Mouse (Mus musculus) kidney, embryonic 15.5 days (tissue): ENCODE results near the gene Lefty2. TPM values are rescaled to one million over a fixed set of nuclear protein-coding genes. Genes with fewer than 3 reads are reported as not detected.

ENCODE experiments used
- ATAC-seq: fragments of 200-750 bp; cut with Nextera tagmentation; replicated peaks from 2 replicates; pipeline ENCODE4 v1.8.0; 2017; ENCODE audit warnings: moderate TSS enrichment; ENCODE audit not compliant: low FRiP score
- H3K27ac ChIP-seq: fragments of 300-500 bp; sonication (generic); 2 replicates; pipeline ENCODE4 v1.5.1; 2015; ENCODE audit warnings: mild to moderate bottlenecking, inconsistent platforms
- H3K27me3 ChIP-seq: fragments of 300-500 bp; sonication (generic); 2 replicates; pipeline ENCODE4 v1.6.1; 2015; ENCODE audit warnings: inconsistent platforms
- H3K36me3 ChIP-seq: fragments of 300-500 bp; sonication (generic); 2 replicates; pipeline ENCODE4 v1.6.1; 2015; ENCODE audit warnings: inconsistent platforms
- H3K4me1 ChIP-seq: fragments of 300-500 bp; sonication (generic); 2 replicates; pipeline ENCODE4 v1.6.1; 2015; ENCODE audit warnings: inconsistent platforms
- H3K4me2 ChIP-seq: fragments of 300-500 bp; sonication (generic); 2 replicates; pipeline ENCODE4 v1.6.1; 2015; ENCODE audit warnings: moderate library complexity, mild to moderate bottlenecking, inconsistent platforms
- H3K4me3 ChIP-seq: fragments of 300-500 bp; sonication (generic); replicated peaks from 2 replicates; pipeline ENCODE4 v1.5.1; 2015; ENCODE audit warnings: mild to moderate bottlenecking, inconsistent platforms
- H3K9ac ChIP-seq: fragments of 300-500 bp; sonication (generic); 2 replicates; pipeline ENCODE4 v1.6.1; 2015; ENCODE audit warnings: mild to moderate bottlenecking, inconsistent platforms
- H3K9me3 ChIP-seq: fragments of 300-500 bp; sonication (generic); replicated peaks from 2 replicates; pipeline ENCODE4 v1.6.1; 2016; ENCODE audit warnings: inconsistent platforms
- WGBS: fragments of 180-500 bp; shearing (Covaris S2); methylation state at CpG from one replicate; pipeline ENCODE4 v1.1.7; 2015; ENCODE audit warnings: mixed read lengths; 5-methylcytosine and 5-hydroxymethylcytosine counted together
- polyA plus RNA-seq: library from polyadenylated mRNA; unstranded; fragments of >200 nt; fragmentation: Nextera tagmentation; extraction: Ambion mirVana; gene quantifications from 2 replicates; pipeline ENCODE4 v1.2.1, GENCODE M21; 2015

The Lefty2 gene
- 0.12 TPM in 1 of 2 replicates, not detected in the other for polyA plus RNA-seq

DNA sequence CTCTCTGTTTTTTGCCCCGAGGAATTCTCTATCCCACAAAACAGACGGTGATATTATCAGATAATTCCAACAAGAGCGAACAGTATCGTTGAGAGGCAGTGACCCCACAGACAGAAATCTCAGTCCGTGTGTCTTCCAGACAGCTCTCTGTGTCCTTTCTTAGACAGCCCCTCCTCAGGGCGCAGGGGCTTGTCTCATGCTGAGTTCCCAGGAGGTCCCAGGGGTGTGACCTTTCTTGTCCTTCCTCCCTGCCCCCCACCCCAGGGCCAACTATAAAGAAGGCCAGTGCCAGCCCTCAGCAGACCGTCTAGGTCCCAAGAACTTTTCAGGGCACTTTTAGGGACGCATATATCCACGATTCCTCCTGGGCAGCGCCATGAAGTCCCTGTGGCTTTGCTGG lies at the start of gene Lefty2:
Lefty2 (plus strand) TSS at position 301 of the 400 bp plus-strand sequence.
- Histone ChIP-seq H3K9ac (no peak within 1 kb of the TSS), H3K36me3 (no peaks in the 10 kb centered on the region), H3K27ac (no peak within 1 kb of the TSS), H3K27me3 (peaks cover 38% of the 10 kb centered on the region), H3K4me3 (no peak within 1 kb of the TSS; the same call in 1 of the 2 replicates), H3K4me2 (no peak within 1 kb of the TSS), H3K9me3 (no peaks in the 10 kb centered on the region), H3K4me1 (peaks cover 21% of the 10 kb centered on the region)
- no peak for ATAC-seq
- WGBS: 67% methylated on average over 10 of the region's 10 CpGs

GRCm38 (mm10) chr1:180848114-180848510 lies 44.8 kb upstream of the Lefty2 start:
- ATAC-seq: peak; percentile 67
- peak overlapping the region; percentile 37 for H3K9ac ChIP-seq
- peak overlapping the region; percentile 36 for H3K4me3 ChIP-seq
- WGBS: 1% methylated on average over 9 of the region's 9 CpGs
- H3K27ac ChIP-seq: peak overlapping the region; percentile 94
- H3K36me3 ChIP-seq: no peaks in the 10 kb centered on the region
- no peaks in the 10 kb centered on the region for H3K9me3 ChIP-seq
- no peaks in the 10 kb centered on the region for H3K27me3 ChIP-seq
- H3K4me1 ChIP-seq: peaks cover 45% of the 10 kb centered on the region
- H3K4me2 ChIP-seq: peak overlapping the region; percentile 62

GRCm38 (mm10) chr1:180848511-180849241 lies 44.2 kb upstream of the Lefty2 start:
- H3K27ac ChIP-seq: peak overlapping the region; percentile 94
- H3K9ac ChIP-seq: peak overlapping the region; percentile 37; the same call in 1 of the 2 replicates
- no peaks in the 10 kb centered on the region for H3K9me3 ChIP-seq
- peaks cover 45% of the 10 kb centered on the region for H3K4me1 ChIP-seq
- 18% methylated on average over 11 of the region's 11 CpGs for WGBS
- no peak; the same call in 1 of the 2 replicates for ATAC-seq
- H3K4me3 ChIP-seq: peak overlapping the region; percentile 36
- no peaks in the 10 kb centered on the region for H3K36me3 ChIP-seq
- peak overlapping the region; percentile 62 for H3K4me2 ChIP-seq
- no peaks in the 10 kb centered on the region for H3K27me3 ChIP-seq

- ATAC-seq: no peak
- Histone ChIP-seq H3K9ac (peak overlapping the region; percentile 56), H3K4me2 (peak overlapping the region; percentile 70), H3K4me3 (peak overlapping the region; percentile 83), H3K27ac (peak overlapping the region; percentile 98), H3K9me3 (no peaks in the 10 kb centered on the region), H3K4me1 (peaks cover 45% of the 10 kb centered on the region), H3K27me3 (no peaks in the 10 kb centered on the region), H3K36me3 (no peaks in the 10 kb centered on the region)
- WGBS: 34% methylated on average over 11 of the region's 11 CpGs
Observed at GRCm38 (mm10) chr1:180849701-180850301, 43.1 kb upstream of the Lefty2 start.

DNA sequence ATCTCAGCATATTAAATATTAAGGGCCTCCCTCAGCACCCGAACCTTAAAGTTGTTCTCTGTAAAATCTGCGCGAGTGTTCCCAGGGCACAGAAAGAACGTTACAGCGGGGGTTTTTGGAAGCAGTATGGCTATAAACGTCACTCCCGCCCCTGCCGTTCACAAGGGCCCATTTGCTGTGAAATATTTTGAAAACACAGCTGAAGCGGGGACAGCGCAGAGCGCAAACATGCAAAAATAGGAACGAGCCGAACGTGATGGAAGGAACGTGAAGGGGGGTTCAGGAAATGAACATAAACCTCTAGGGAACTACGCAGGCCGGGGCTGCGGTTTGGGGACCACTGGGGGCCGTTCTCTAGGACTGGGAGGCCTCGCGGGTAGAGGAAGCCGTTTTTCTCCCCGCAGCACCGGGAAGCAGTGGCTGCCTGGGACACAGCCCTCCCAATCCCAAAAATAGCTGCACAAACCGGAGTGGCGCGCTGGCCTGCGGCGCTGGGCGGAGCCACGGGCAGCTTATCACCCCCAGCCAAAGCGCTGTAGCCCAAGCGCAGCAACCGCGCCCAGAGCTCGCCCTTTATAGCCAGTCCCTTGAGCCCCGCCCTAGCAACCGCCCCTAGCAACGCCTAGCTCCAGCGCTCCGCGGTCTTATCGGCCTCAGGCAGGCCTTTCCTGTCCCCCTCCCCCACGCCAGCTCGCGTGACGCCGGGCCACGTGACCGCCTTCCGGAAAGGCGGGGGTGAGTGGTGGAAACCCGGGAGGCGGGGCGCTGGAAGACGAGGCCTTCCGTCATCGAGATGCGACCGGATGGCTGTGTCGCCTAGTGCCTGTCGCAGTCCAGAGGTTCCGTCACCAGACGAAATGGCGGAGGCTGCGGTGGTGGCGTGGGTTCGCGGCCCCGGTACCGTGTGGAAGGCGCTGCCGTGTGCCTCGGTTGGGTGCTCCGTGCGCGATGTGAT lies 42.3 kb upstream of the Lefty2 start, which contains the start of gene Sde2:
Sde2 (plus strand) TSS at position 812 of the 955 bp plus-strand sequence.
- Histone ChIP-seq H3K27me3 (no peaks in the 10 kb centered on the region), H3K9me3 (no peaks in the 10 kb centered on the region), H3K36me3 (peaks cover 7% of the 10 kb centered on the region), H3K27ac (peak within 1 kb of the TSS; percentile 98), H3K9ac (peak within 1 kb of the TSS; percentile 73), H3K4me1 (peaks cover 45% of the 10 kb centered on the region), H3K4me3 (peak within 1 kb of the TSS; percentile 83), H3K4me2 (peak within 1 kb of the TSS; percentile 70)
- ATAC-seq: peak; percentile 98
- under 1% methylated on average over 77 of the region's 77 CpGs for WGBS

DNA sequence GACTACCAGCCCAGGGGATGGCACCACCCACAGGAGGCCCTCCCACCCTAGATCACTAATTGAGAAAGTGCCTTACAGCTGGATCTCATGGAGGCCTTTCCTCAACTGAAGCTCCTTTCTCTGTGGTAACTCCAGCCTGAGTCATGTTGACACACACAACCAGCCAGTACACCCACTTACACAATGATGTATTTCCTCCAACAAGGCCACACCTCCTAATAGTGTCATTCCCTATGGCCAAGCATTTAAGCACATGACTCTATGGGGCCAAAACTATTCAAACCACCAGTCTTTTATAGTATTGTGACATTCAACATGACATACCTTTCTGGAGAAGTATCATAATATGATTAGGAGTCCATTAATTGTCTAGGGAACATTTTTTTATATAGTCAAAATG lies 34.1 kb upstream of the Lefty2 start:
- H3K4me1 ChIP-seq: no peaks in the 10 kb centered on the region
- no peak overlapping the region for H3K27ac ChIP-seq
- H3K27me3 ChIP-seq: no peaks in the 10 kb centered on the region
- H3K9ac ChIP-seq: no peak overlapping the region
- no peaks in the 10 kb centered on the region for H3K9me3 ChIP-seq
- no peak for ATAC-seq
- H3K36me3 ChIP-seq: peaks cover 85% of the 10 kb centered on the region
- no peak overlapping the region for H3K4me3 ChIP-seq
- no peak overlapping the region for H3K4me2 ChIP-seq

DNA sequence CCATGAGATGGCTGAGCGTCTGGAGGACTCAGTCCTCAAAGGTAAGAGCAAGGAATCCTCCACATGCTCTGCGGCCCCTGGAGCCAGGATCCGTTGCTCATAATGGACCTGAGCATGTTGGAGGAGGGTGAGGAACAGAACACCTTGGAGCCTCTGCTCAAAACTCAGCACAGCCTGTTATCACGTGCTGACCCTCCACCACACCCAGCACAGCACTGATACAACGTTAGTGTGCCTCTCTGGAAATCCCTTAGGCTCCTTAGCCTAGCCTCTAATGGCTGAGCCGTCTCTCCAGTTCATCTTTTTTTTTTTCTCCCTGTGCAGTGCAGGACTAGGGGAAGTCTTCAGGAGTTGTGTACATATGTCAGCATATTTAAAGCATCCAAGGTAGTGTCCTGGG lies 32.9 kb upstream of the Lefty2 start:
- H3K9ac ChIP-seq: no peak overlapping the region
- H3K9me3 ChIP-seq: no peaks in the 10 kb centered on the region

GRCm38 (mm10) chr1:180863606-180864005 lies 29.3 kb upstream of the Lefty2 start:
- H3K36me3 ChIP-seq: peaks cover 93% of the 10 kb centered on the region
- no peak for ATAC-seq
- 15% methylated on average over 1 of the region's 1 CpGs for WGBS
- H3K27me3 ChIP-seq: no peaks in the 10 kb centered on the region
- no peaks in the 10 kb centered on the region for H3K4me1 ChIP-seq
- no peak overlapping the region for H3K9ac ChIP-seq
- no peak overlapping the region for H3K27ac ChIP-seq
- no peaks in the 10 kb centered on the region for H3K9me3 ChIP-seq
- no peak overlapping the region for H3K4me2 ChIP-seq
- H3K4me3 ChIP-seq: no peak overlapping the region

More for the DNA sequence above, 32.9 kb upstream of the Lefty2 start:
- H3K27me3 ChIP-seq: no peaks in the 10 kb centered on the region
- no peak overlapping the region for H3K4me2 ChIP-seq
- H3K27ac ChIP-seq: no peak overlapping the region
- no peaks in the 10 kb centered on the region for H3K4me1 ChIP-seq
- no peak for ATAC-seq
- H3K36me3 ChIP-seq: peaks cover 95% of the 10 kb centered on the region
- no peak overlapping the region for H3K4me3 ChIP-seq
- 85% methylated on average over 6 of the region's 6 CpGs for WGBS

GRCm38 (mm10) chr1:180866001-180866400 lies 26.9 kb upstream of the Lefty2 start:
- 93% methylated on average over 7 of the region's 7 CpGs for WGBS
- peaks cover 73% of the 10 kb centered on the region for H3K36me3 ChIP-seq
- ATAC-seq: no peak

GRCm38 (mm10) chr1:180870122-180870650 lies 22.7 kb upstream of the Lefty2 start:
- Histone ChIP-seq H3K27ac (no peak overlapping the region), H3K4me2 (no peak overlapping the region), H3K27me3 (no peaks in the 10 kb centered on the region), H3K9me3 (no peaks in the 10 kb centered on the region), H3K36me3 (peaks cover 35% of the 10 kb centered on the region), H3K4me1 (no peaks in the 10 kb centered on the region), H3K9ac (no peak overlapping the region), H3K4me3 (no peak overlapping the region)
- 70% methylated on average over 13 of the region's 13 CpGs for WGBS
- ATAC-seq: no peak

More at GRCm38 (mm10) chr1:180866001-180866400, 26.9 kb upstream of the Lefty2 start:
- H3K27ac ChIP-seq: no peak overlapping the region
- no peak overlapping the region for H3K4me2 ChIP-seq
- no peak overlapping the region for H3K9ac ChIP-seq
- no peak overlapping the region for H3K4me3 ChIP-seq
- H3K9me3 ChIP-seq: no peaks in the 10 kb centered on the region
- no peaks in the 10 kb centered on the region for H3K27me3 ChIP-seq
- H3K4me1 ChIP-seq: no peaks in the 10 kb centered on the region

DNA sequence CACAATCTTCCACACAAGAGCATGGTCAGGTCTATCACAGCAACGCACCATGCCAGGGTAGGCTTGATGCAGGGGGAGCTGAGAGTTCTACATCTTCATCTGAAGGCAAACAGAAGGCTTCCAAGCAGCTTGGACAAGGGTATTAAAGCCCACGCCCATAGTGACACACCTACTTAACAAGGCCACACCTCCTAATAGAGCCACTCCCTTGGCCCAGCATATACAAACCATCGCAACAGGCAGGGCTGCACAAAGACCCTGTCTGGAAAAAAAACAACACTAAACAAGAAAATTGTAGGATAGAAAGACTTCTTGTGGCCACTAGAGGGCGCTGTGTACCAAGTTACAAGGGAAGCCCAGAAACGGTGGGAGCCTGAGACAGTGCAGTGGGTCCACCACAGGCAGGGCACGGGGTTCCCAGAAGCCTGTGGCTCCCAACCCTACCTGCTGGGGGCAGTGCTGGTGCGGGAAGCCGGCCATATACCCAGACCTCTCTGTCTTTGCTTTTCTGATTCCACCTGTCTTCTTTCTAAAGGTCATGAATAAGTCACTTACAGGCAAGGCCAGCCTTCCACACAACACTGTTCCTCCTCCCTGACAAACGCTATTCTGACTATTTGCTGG lies 18.9 kb upstream of the Lefty2 start:
- H3K27me3 ChIP-seq: no peaks in the 10 kb centered on the region
- no peaks in the 10 kb centered on the region for H3K36me3 ChIP-seq
- H3K9me3 ChIP-seq: no peaks in the 10 kb centered on the region
- H3K4me1 ChIP-seq: no peaks in the 10 kb centered on the region
- H3K9ac ChIP-seq: no peak overlapping the region
- no peak overlapping the region for H3K4me2 ChIP-seq
- 21% methylated on average over 9 of the region's 9 CpGs for WGBS
- no peak overlapping the region for H3K4me3 ChIP-seq
- no peak overlapping the region for H3K27ac ChIP-seq
- no peak for ATAC-seq
